Mouse (Mus musculus) adrenal gland (tissue): ENCODE measurements around the gene Mllt1.

Source experiments
- intact Hi-C: fragments of 180-260 bp; cut with DNase I; formaldehyde crosslinking; loops from one replicate; pipeline ENCODE4 v1.15.1; 2025

Mllt1 gene

GRCm38 (mm10) chr17:56884809-56885208 lies 50.4 kb downstream of the Mllt1 start:
- intact Hi-C loops, result no loop called here

GRCm38 (mm10) chr17:56884331-56884730 lies 50.9 kb downstream of the Mllt1 start:
- intact Hi-C loops, result no loop called here

- intact Hi-C loops, result no loop called here
Measured at GRCm38 (mm10) chr17:56883612-56884011, 51.6 kb downstream of the Mllt1 start.

- intact Hi-C loops, result no loop called here
Measured at GRCm38 (mm10) chr17:56877426-56877825, 57.8 kb downstream of the Mllt1 start.

- intact Hi-C loops, result no loop called here
Measured at GRCm38 (mm10) chr17:56876981-56877380, 58.2 kb downstream of the Mllt1 start.

GRCm38 (mm10) chr17:56876465-56876864 lies 58.8 kb downstream of the Mllt1 start:
- intact Hi-C loops, result no loop called here

- intact Hi-C loops, result no loop called here
Measured at GRCm38 (mm10) chr17:56874936-56875651, 60.1 kb downstream of the Mllt1 start, which contains the start of gene 1700061G19Rik. Gene 1700061G19Rik, plus strand, starts transcription at chr17:56875477.

GRCm38 (mm10) chr17:56874237-56874636 lies 61.0 kb downstream of the Mllt1 start, which contains the start of gene Acsbg2:
Gene Acsbg2, minus strand, starts transcription at chr17:56874447.
- intact Hi-C loops, result no loop called here

GRCm38 (mm10) chr17:56872512-56872911 lies 62.7 kb downstream of the Mllt1 start:
- intact Hi-C loops, result no loop called here

GRCm38 (mm10) chr17:56871767-56872166 lies 63.4 kb downstream of the Mllt1 start:
- intact Hi-C loops, result no loop called here

- intact Hi-C loops, result no loop called here
Measured at GRCm38 (mm10) chr17:56870287-56870953, 64.8 kb downstream of the Mllt1 start.

- intact Hi-C loops, result no loop called here
Measured at GRCm38 (mm10) chr17:56869481-56869977, 65.7 kb downstream of the Mllt1 start.

GRCm38 (mm10) chr17:56866071-56866470 lies 69.1 kb downstream of the Mllt1 start:
- intact Hi-C loops, result no loop called here

GRCm38 (mm10) chr17:56861197-56861596 lies 74.0 kb downstream of the Mllt1 start:
- intact Hi-C loops, result no loop called here

- intact Hi-C loops, result loop anchor here (1.0 kb wide), 1 partner anchor 51 kb away; no protein-coding TSS in a partner anchor
Measured at GRCm38 (mm10) chr17:56858922-56859321, 76.3 kb downstream of the Mllt1 start.

GRCm38 (mm10) chr17:56858216-56858615 lies 77.0 kb downstream of the Mllt1 start:
- intact Hi-C loops, result loop anchor here (1.0 kb wide), 1 partner anchor 50 kb away; no protein-coding TSS in a partner anchor

- intact Hi-C loops, result no loop called here
Measured at GRCm38 (mm10) chr17:56855421-56855820, 79.8 kb downstream of the Mllt1 start.

- intact Hi-C loops, result no loop called here
Measured at GRCm38 (mm10) chr17:56851167-56851566, 84.0 kb downstream of the Mllt1 start.

- intact Hi-C loops, result no loop called here
Measured at GRCm38 (mm10) chr17:56849710-56850109, 85.5 kb downstream of the Mllt1 start.

GRCm38 (mm10) chr17:56848785-56849184 lies 86.4 kb downstream of the Mllt1 start:
- intact Hi-C loops, result no loop called here

GRCm38 (mm10) chr17:56843678-56844077 lies 91.5 kb downstream of the Mllt1 start:
- intact Hi-C loops, result no loop called here
